Mouse (Mus musculus) left cerebral cortex, adult 2 months (tissue): ENCODE measurements around the gene Thap8. TPM values are rescaled to one million over a fixed set of nuclear protein-coding genes. Genes with fewer than 3 reads are reported as not detected.

Experiments used
- DNase-seq, 2 experiments: peaks; one replicate each; pipeline ENCODE4 v3.0.0; 2021 to 2022; ENCODE audit warnings: low spot score in 2 of 2, mixed read lengths in 1 of 2; ENCODE audit errors: extremely low spot score in 1 of 2
- H3K27ac ChIP-seq: fragments of 200-600 bp; 2 replicates; pipeline ENCODE4 v1.8.1; 2022
- H3K4me3 ChIP-seq: fragments of 200-600 bp; 2 replicates; pipeline ENCODE4 v1.8.1; 2022
- CTCF ChIP-seq: fragments of 200-600 bp; IDR thresholded peaks from 2 replicates; pipeline ENCODE4 v1.8.1; 2022; ENCODE audit warnings: antibody characterized with exemption, mild to moderate bottlenecking, moderate library complexity
- intact Hi-C: fragments of 180-260 bp; cut with DNase I; formaldehyde crosslinking; loops from one replicate; pipeline ENCODE4 v1.15.1; 2025
- total RNA-seq, 2 experiments: library from RNA; stranded (reverse); gene quantifications; 2 replicates each; pipeline ENCODE4 v1.2.3; 2021

Thap8 gene
- total RNA-seq, 2 experiments from 2014 or later = not detected

- TF ChIP-seq CTCF = no peak
- intact Hi-C loops = no loop called here
- peak overlapping the region; percentile 54; the same call in 1 of the 2 replicates for H3K27ac ChIP-seq
- DNase-seq = no peak
- H3K4me3 ChIP-seq = peak overlapping the region; percentile 98
These were observed 43.0 kb downstream of the Thap8 start for GRCm38 (mm10) chr7:30322865-30323264.

DNA sequence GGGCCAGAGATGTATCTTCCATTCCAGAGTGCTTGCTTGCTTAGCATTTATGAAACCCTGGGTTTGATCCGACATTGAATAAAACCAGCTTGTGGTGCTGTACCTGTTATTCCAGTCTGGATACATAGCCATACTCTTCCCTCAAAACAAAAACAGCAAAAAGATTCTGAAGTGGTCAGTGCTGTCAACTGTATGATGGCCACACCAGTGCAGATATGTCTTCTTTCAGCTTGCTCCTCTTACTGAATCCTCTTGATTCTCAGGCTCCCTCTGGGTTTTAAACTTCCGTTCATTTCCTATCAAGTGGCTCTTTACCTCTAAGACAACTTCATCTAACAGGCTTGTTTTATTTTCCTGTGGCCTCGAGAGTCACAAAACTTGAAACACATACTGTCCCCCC, 43.9 kb downstream of the Thap8 start, which contains the start of gene Sdhaf1:
TSS of gene Sdhaf1 (minus strand) at position 101 of the 400 bp plus-strand sequence.
- intact Hi-C loops = no loop called here
- TF ChIP-seq CTCF = no peak
- DNase-seq = no peak
- Histone ChIP-seq H3K4me3 (no peak within 1 kb of the TSS; the same call in 1 of the 2 replicates), H3K27ac (peak within 1 kb of the TSS; percentile 75)

GRCm38 (mm10) chr7:30324300-30324944, 44.5 kb downstream of the Thap8 start:
- no peak overlapping the region for H3K4me3 ChIP-seq
- intact Hi-C loops = no loop called here
- peak overlapping the region; percentile 75 for H3K27ac ChIP-seq
- TF ChIP-seq CTCF = no peak
- no peak for DNase-seq

DNA sequence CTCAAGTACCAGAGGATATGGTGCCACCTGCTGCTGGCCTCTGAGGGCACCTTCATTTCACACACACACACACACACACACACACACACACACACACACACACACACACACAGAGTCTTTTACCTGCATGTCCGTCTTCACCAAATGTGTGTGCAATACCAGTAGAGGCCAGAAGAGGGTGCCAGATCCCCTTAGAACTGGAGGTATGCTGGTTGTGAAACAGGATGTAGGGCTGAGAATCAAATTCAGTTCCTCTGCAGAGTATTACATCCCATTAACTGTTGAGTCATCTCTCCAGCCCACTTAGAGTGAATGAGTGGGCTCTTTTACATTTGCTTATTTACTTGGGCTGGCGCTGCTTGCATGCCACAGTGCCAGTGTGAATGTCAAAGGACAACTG, 45.5 kb downstream of the Thap8 start:
- Histone ChIP-seq H3K27ac (no peak overlapping the region), H3K4me3 (no peak overlapping the region)
- intact Hi-C loops = no loop called here
- peak; percentile 45 for TF ChIP-seq CTCF
- no peak for DNase-seq

- Histone ChIP-seq H3K4me3 (no peak overlapping the region), H3K27ac (no peak overlapping the region)
- no peak for TF ChIP-seq CTCF
- no peak for DNase-seq
- intact Hi-C loops = no loop called here
These were observed 46.5 kb downstream of the Thap8 start for GRCm38 (mm10) chr7:30326427-30326826.

GRCm38 (mm10) chr7:30327140-30327539, 47.2 kb downstream of the Thap8 start:
- Histone ChIP-seq H3K27ac (no peak overlapping the region), H3K4me3 (no peak overlapping the region)
- TF ChIP-seq CTCF = no peak
- DNase-seq = no peak
- intact Hi-C loops = no loop called here

DNA sequence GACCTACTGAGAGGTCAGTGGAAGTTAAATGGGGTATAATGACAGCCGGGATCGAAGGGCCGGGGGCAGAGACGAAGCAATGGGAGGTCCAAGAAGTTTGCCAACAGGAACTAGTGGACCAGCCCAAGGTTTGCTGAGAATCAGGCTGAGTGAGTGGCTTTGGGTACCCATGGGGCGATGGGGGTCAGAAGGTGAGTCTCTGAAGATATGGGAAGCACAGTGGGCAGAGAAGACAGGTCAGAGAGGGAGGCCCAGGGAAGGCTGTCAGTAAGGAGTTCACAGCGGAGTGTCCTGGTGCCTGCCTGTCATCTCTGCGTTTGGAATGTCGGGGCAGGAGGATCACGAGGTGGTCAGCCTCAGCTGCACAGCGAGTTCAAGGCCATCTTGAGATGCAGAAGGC, 48.5 kb downstream of the Thap8 start:
- no peak overlapping the region for H3K4me3 ChIP-seq
- intact Hi-C loops = no loop called here

DNA sequence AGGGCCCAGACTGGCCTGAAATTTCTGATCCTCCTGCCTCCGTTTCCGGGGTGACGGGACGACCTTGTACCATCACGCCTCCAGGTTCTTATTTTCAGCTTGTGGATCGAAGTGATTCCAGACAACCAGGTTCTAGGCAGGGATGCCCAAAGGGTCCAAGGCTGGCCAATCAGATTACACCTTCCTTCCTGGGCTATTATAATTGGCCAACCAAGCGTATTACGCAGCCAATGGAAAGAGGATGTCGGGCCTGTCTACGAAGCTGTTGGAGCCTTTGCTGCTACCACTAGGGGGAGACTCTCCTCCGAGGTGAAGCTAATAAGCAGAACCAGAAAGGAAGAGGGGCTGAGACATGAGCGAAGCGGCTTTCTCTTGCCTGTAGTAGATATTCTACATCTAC, 52.0 kb downstream of the Thap8 start:
- peak; percentile 86 to 90 for DNase-seq
- Histone ChIP-seq H3K4me3 (peak overlapping the region; percentile 38), H3K27ac (peak overlapping the region; percentile 61)
- intact Hi-C loops = loop anchor here (5.0 kb wide), 1 partner anchor 160 kb away; the partner anchor contains the start of gene Prodh2
- TF ChIP-seq CTCF = peak; percentile 94

More for the DNA sequence above, 48.5 kb downstream of the Thap8 start:
- no peak overlapping the region for H3K27ac ChIP-seq
- no peak for DNase-seq
- no peak for TF ChIP-seq CTCF

DNA sequence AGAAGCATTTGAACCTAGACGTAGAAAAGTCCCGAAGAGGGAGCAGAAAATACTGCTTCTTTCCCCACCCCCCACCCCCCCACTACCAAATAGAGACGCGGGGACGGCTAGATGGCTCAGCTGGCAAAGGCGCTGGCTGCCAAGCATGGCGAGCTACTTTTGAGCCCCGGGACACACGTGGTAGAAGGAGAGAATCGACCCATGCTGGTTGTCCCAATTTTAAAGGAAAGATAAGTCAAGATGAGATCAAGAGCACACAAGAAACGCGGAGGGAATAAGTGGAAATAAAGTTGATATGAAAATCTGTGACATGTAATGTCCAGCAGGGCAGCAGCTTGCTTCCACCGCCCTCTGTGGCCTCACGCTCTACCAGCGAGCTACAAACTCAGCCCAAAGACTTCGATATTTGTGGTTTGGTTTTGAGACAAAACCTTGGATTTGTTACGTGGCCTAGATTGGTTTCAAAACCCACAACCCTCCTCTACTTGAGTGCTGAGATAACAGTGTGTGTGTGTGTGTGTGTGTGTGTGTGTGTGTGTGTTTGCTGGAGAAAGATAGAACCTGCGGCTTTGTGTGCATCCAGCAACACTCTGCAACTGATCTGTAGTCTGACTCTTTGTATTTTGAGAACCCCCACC, 52.8 kb downstream of the Thap8 start:
- Histone ChIP-seq H3K27ac (peak overlapping the region; percentile 61; the same call in 1 of the 2 replicates), H3K4me3 (no peak overlapping the region)
- no peak; the same call in 1 of the 2 replicates for TF ChIP-seq CTCF
- no peak for DNase-seq
- intact Hi-C loops = loop anchor here (5.0 kb wide), 1 partner anchor 160 kb away; the partner anchor contains the start of gene Prodh2

- intact Hi-C loops = loop anchor here (5.0 kb wide), 1 partner anchor 159 kb away; the partner anchor contains the start of gene Prodh2
- no peak overlapping the region for H3K4me3 ChIP-seq
- DNase-seq = peak; percentile 65 to 78
- peak overlapping the region; percentile 53; the same call in 1 of the 2 replicates for H3K27ac ChIP-seq
- no peak for TF ChIP-seq CTCF
These were observed 53.5 kb downstream of the Thap8 start for GRCm38 (mm10) chr7:30333436-30333835.

DNA sequence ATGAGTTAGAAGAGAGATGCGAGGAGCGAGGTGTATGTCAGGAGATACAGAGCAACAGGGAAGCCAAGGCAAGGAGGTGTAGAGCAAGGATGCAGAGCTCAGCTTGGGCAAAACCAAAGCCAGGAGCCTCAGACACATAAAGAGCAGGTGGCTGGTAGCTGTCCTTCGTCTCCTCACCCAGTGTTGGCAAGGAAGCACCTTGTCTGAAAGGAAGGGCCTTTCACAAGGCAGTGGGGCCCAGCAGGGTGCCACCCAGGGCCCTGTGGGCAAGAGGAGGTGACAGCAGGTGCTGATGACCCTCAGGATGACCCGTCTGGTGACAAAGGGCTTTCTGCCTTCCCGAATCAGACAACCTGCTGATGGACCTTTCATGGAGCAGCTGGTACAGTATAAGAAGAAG, 54.7 kb downstream of the Thap8 start:
- DNase-seq = no peak
- Histone ChIP-seq H3K4me3 (no peak overlapping the region), H3K27ac (no peak overlapping the region)
- no peak for TF ChIP-seq CTCF
- intact Hi-C loops = loop anchor here (5.0 kb wide), 1 partner anchor 158 kb away; the partner anchor contains the start of gene Prodh2

DNA sequence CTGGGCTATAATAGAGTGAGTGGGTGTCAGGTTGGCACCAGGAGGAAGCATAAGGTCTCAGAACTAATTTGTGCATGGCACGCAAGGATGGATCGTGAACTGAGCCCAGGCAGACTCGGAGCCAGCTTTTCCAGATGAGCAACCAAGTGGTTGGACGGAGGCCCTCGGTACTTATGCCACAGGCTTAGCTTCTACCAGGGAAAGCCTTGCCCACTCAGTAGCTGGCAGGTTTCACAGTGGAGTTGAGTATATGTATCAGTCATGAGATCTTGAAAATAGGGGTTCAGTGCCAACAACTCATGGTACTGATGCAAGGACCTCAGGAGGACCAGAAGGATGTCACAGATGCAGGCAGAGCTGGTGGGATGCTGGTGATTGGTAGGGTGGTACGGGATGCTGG, 55.8 kb downstream of the Thap8 start:
- intact Hi-C loops = loop anchor here (1.0 kb wide), 1 partner anchor 97 kb away; no protein-coding TSS in a partner anchor
- Histone ChIP-seq H3K4me3 (no peak overlapping the region), H3K27ac (no peak overlapping the region)
- DNase-seq = no peak
- TF ChIP-seq CTCF = no peak
